Mouse (Mus musculus) myocyte (in vitro differentiated cells): Measurements from ENCODE around the gene Pclo.
"Not testable (repeated sequence)": the region's sequence is repeated elsewhere in the genome, so short reads cannot be mapped to it uniquely, and the experiment has no call there.

Source experiments
- E2F4 ChIP-seq: IDR thresholded peaks from one replicate; pipeline ENCODE4 v1.6.1; 2011; ENCODE audit warnings: mild to moderate bottlenecking, control low read depth, moderate library complexity; ENCODE audit not compliant: insufficient read depth
- TCF12 ChIP-seq: IDR thresholded peaks from one replicate; pipeline ENCODE4 v1.6.1; 2011; ENCODE audit warnings: mild to moderate bottlenecking, control low read depth; ENCODE audit not compliant: poor library complexity, insufficient read depth, severe bottlenecking

GRCm38 (mm10) chr5:14494431-14494830 is 20.3 kb upstream of the Pclo start:
- TF ChIP-seq E2F4, TCF12: not testable (repeated sequence)
